Mouse (Mus musculus): Measurements from ENCODE around the gene Ccdc194. TPM values are rescaled to one million over a fixed set of nuclear protein-coding genes. Genes with fewer than 3 reads are reported as not detected.

Ccdc194 gene
- total RNA-seq (2015; ENCODE audit: low replicate concordance) (not detected in 2 replicates), total RNA-seq (2017; ENCODE audit: low replicate concordance) (not detected in 2 replicates)

DNA sequence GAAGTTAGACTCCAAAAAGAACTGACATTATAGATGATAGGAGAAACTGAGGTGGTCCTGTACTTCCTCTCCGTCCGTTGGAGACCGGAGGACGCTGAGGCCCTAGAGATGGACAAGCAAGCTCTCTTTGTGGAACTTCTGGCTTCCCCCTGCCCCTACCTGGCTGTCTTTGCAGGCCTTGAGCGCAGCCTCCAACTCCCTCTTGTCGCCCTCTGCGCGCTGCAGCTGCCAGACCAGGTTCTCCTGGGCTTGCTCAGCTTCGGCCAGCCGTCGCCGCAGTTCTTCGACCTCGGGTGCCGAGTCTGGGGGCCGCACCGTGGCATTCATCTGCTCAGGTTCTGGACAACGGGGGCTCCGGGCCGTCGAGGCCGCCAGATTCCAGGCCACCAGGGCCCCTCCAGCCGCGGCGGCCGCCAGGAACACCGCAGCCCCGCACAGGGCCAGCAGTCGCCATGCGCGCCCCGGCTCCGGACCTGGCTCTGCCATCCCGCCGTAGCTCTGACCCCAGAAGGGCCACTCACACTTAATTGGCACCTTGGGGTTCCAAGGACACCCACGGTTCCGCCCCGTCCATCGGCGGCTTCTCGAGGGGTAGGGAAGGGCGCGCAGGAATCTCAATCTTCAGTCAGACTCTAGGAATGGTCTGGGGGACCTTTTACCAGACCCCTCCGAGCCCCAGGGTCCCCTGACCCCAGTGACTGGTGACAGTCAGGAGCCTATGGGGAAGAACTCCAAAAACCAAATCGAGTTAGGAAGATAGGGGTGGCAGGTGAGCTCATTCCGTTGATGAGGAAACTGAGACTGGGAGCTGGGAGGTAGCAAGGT lies at the start of gene Ccdc194:
Gene Ccdc194 (minus strand): TSS at position 486 of the 825 bp plus-strand sequence.
- ATAC-seq (replicated peaks; ENCODE audit: low FRiP score, poor library complexity, severe bottlenecking): no peak

DNA sequence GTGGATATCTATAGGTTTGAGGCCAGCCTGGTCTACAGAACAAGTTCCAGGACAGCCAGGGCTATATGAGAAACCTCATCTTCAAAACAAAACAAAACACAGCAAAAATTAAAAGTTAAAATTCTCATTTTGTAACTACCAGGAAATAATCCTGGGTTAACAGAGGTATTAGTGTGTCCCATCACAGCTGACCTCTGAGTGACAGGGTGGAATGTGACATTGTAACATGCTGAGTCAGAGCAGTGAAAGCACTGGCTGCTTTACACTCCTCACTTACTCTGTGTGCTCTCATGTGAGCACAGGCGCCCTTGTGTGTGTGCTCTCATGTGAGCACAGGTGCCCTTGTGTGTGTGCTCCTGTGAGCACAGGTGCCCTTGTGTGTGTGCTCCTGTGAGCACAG lies 49.5 kb upstream of the Ccdc194 start:
- ATAC-seq (replicated peaks; ENCODE audit: low FRiP score, poor library complexity, severe bottlenecking): no peak

DNA sequence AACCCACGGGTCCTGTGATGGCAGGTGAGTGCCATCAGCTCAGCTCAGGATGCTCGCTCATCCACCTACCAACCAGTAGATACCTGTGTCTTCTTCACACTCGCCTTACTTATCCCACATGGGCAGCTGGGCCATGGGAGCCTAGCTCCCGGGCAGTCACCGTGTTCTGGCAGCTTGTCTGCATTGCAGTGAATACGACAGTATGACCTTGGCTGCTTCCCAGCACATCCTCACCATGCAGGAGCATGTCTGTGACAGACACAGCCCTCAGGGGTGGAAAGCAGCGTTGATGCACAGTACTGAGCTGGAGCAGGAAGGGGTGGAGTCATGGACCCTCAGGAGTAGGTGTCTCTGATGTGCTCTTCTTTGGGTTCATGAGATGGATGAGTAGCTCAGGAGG lies 48.9 kb upstream of the Ccdc194 start:
- ATAC-seq (replicated peaks; ENCODE audit: low FRiP score, poor library complexity, severe bottlenecking): no peak

DNA sequence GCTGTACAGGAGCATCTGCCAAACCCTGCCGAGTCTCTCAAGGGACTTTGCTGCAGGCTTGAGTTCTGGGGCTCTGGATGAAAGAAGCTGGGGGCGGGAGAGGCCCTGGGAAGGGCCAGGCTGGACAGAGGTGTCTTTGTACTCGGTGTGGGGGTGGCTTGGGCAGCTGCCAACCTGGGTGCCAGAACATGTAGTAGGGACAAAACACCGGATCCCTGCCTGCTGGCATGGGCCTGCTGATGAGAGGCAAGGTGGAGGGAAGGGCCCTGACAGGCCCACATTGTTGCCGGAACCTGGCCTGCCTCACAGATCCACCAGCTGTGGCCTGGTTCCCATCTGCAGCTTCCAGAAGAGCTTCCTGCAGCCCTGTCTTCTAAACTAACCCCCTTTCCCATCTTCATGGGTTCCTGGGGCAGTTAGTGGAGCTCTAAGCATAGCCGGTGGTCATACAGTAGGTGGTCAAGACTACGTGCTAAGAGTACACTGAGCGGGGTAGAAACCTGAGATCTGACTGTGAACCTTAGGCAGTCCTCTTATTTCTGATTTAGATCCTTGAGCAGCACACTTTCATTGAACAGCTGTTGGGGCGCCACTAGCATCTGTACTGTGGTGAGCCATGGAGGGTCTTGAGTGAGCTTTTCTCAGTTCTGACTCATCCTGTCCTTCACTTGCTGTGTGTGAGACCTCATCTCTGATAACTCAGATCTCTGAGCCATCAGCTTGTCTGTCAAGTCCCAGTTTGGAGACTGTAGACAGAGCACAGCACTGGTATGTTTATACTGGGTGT lies 47.5 kb upstream of the Ccdc194 start:
- ATAC-seq (replicated peaks; ENCODE audit: low FRiP score, poor library complexity, severe bottlenecking): no peak

DNA sequence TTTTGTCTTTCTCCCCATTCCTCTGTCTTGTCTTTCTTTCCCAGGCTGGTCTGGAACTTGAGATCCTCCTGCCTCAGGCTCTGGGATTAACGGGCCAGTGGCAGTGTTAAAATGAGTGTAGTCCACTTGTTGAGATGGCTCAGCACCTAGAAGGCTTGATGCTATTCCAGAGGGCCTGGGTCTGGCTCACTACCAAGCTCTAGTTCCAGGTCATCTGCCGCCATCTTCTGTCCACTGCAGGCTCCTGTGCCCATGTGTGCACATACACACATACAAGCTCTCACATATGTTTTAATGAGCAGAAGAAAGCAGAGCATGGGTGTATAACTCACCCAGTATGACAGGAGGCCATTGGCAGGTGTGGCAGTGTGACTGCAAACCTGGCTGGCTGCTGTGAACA lies 46.6 kb upstream of the Ccdc194 start:
- ATAC-seq (replicated peaks; ENCODE audit: low FRiP score, poor library complexity, severe bottlenecking): no peak

DNA sequence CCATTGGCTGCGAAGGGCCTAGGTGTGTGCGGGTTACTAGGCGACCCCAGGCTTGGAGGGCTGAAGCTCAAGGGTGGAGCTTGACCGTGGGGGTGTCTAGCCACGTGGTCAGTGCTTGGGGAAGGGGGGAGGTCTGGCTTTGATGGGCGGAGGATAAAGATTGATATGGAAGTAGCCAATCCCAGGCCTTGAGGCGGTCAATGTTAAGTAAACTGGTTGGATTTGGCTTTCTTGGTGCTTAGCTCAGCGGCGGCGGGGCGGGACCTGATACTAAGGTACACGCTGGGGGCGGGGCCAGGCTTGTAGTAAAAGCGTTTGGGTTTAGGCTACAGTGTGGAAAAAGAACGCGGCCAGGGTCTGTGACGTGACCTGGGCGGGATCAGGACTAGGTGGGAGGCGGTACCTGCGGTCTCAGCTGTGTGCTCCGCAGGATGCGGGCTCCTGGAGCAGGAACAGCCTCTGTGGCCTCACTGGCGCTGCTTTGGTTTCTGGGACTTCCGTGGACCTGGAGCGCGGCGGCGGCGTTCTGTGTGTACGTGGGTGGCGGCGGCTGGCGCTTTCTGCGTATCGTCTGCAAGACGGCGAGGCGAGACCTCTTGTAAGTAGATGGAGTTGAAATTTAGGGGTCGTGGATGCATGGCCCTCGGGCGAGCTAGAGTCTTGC lies 44.9 kb upstream of the Ccdc194 start:
- ATAC-seq (replicated peaks; ENCODE audit: low FRiP score, poor library complexity, severe bottlenecking): peak; percentile 44; the same call in 1 of the 2 replicates

DNA sequence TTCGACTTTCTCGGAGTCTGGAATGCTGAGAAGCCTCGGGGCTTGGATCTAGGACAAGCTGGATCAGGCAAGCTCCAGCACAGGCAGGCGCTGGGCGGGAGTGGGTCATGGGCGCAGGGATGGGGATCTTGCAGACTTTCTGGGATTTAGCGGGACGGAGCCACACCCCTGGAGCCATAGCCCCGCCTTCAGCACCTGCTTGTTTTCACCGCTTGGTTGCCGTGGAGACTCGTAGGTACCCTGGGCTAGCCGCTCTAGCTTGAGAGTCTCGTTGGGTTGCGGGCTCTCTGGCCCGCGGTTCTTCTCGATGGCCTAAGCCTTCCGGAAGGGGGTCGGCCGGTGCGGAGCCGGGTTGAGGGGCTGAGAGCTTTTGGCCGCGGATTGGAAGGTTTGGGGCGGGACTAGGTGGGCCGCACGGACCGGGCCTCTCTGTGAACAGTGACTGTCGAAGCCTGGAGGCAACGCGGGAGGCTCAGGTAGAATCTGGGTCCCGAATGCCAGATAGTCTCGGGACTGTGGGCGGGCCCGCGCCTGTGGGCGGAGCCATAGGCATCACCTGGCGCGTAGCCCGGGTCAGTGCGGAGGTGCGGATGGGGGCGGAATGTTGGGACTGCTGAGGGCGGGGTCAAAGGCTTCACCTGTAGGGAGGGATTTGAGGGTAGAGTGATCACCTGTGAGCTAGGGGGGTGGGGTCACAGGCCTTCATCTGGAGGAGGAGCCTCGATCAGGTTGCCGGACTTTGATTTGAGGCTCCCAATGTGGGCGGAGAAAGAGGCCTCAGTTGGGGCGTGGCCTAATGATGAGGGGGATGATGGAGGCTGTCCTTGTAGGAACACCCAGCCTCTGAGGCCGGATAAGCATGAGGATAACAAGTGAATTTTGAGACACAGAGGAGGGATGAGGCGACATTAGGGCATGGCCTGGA lies 44.1 kb upstream of the Ccdc194 start:
- ATAC-seq (replicated peaks; ENCODE audit: low FRiP score, poor library complexity, severe bottlenecking): peak; percentile 44

DNA sequence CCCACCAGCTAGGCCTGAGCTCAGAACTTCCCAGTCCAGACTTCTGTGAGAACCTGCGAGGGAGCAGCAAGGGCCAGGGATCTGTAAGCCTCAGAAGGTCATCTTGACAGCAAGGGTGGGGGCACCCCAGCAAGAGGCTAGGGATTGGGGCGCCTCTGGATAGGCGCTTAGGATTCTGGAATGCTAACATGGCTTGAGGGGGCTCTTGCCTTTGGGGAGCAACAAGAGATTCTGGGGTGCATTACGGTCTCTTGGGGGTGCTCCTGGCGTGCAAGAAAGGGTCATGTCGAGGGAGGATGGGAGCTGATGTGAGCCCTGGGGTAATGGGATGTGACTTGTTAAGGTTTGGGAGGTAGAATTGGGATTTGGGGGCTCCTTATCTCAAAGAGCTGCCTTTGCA lies 43.4 kb upstream of the Ccdc194 start:
- ATAC-seq (replicated peaks; ENCODE audit: low FRiP score, poor library complexity, severe bottlenecking): no peak

DNA sequence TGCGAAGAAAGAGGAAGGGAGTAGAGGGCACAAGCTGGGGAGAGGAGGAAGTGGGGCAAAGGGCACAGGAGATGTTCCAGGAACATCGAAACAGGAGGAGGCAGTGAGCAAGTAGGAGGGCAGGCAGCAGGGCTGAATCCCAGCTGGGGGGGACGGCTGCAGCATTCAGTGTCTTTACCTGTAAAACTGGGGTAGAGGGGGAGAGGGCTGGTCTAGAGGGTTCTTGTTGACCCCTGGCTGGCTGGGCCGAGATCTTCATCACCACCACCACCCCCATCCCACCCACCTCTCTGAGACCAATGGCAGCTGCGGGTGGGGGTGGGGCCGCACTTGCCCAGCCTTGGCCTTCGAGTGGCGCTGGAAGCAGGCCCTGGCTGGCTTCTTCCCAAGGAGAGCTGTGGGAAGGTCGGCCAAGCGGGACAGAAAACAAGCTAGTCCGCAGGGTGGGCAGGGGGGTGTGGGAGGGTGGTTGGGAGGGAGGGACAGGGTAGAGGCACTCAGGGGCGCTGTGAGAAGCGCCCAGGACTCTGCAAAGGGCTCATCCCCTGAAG lies 43.0 kb upstream of the Ccdc194 start, which contains the start of gene Slc27a1:
Gene Slc27a1 (plus strand): TSS at position 496 of the 551 bp plus-strand sequence.
- no peak for ATAC-seq (replicated peaks; ENCODE audit: low FRiP score, poor library complexity, severe bottlenecking)

DNA sequence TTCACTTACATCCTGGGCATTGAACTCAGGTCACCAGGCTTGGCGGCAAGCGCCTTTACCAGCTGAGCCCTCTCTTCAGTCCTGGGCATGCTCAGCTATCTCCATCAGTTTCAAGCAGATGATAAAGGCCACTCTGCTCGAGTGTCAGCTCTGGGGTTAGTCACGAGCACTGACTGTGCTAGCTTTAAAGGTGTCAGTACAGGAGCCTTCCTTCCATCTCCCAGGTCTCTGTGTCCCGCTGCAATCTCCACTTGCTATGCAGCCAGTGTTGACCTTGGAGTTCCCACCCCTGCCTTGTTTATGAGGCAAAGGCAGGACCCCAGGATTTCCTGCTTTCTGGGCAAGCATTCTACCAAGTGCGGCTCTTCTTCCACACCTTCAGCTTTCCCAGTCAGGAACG lies 42.1 kb upstream of the Ccdc194 start:
- no peak for ATAC-seq (replicated peaks; ENCODE audit: low FRiP score, poor library complexity, severe bottlenecking)

DNA sequence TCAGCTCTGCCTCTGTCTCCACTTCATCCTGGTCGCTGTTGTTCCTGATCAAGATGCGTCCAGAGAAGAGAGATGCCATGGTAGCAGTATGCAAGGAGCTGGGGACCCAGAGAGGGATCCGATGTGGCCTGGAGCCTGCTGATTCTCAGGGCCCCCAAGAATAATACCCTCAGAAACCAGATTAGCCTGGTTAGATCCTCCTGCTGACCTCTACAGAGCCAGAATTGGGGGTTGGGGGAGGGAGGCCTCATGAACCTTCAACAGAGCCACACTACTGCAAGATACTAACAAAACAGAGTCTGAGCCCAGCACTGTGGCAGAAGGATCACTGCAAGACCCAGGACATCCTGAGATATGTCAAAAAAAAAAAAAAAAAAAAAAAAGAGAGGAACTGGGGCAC lies 41.0 kb upstream of the Ccdc194 start, which contains the start of gene Nxnl1:
Gene Nxnl1 (minus strand): TSS at position 101 of the 400 bp plus-strand sequence.
- ATAC-seq (replicated peaks; ENCODE audit: low FRiP score, poor library complexity, severe bottlenecking): no peak

DNA sequence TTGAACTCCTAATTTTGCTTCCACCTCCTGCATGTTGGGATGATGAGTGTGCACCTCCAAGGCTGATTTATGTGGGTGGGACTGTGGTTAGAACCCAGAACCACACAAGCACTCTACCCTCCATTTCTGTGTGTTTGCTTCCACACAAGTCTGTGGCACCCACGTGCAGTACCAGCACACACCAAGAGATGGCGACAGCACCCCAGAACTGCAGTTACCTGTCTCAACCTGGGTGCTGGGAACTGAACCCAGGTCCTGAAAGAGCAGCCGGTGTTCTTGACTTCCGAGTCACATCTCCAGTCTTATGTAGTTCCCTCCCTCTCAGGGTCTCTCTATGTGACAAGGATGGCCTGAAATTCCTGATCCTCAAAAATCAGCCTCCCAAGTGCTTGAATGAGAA lies 38.5 kb upstream of the Ccdc194 start:
- no peak for ATAC-seq (replicated peaks; ENCODE audit: low FRiP score, poor library complexity, severe bottlenecking)

DNA sequence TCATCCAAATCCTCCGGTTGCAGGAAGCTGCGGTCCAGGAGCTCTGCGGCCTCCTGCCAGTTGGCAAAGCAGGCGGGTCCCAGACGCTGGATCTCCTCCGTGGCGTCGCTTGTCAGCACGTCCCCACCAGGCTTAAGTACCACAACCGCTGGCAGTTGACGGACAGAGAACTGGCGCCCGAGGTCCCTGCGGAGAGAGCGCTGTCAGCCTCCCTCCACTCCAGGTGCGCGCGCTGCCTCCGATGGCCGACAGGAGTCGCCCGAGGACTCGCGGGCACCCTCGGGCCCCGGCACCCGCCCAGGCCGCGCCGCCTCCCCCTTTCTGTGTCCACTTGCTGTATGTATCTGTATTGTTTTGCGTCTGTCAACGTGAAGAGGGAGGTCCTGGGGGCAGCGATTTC lies 37.2 kb upstream of the Ccdc194 start:
- peak; percentile 79 for ATAC-seq (replicated peaks; ENCODE audit: low FRiP score, poor library complexity, severe bottlenecking)

DNA sequence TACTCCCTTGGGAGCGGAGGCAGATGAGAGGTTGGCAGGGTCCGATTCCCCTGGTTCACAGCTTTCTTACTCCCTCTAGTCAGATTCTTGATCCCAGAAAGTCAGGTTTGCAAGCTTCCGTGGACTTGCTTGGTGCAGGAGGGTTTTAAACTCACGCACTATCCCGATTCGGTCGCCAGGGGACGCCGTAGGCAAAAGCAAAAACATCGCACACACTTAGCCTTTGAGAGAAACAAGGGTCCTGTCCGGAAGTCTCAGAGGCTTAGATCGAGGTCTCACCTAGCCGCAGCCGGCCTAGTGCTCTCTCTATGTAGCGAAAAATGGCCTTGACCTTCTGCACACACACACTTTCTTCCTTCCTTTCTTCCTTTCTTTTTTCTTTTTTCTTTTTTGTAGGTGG lies 35.9 kb upstream of the Ccdc194 start:
- no peak for ATAC-seq (replicated peaks; ENCODE audit: low FRiP score, poor library complexity, severe bottlenecking)

DNA sequence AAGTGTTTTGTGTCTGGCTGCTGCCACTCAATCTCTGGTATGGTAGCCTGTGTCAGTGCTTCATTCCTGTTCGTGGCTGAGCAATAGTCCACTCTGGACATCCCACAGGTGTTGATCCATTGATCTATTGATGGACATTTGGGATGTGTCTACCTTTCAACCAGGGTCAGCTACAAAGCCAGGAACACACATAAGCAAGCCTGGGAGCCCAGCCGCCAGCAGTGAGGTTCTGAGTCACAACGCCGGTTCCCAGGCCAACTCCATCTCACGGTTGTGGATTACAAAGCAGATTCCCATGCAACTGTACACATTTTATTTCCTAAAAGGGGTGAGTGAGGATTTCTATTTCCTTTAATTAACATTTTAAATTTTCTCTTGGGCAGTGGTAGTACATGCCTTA lies 35.3 kb upstream of the Ccdc194 start:
- no peak for ATAC-seq (replicated peaks; ENCODE audit: low FRiP score, poor library complexity, severe bottlenecking)

DNA sequence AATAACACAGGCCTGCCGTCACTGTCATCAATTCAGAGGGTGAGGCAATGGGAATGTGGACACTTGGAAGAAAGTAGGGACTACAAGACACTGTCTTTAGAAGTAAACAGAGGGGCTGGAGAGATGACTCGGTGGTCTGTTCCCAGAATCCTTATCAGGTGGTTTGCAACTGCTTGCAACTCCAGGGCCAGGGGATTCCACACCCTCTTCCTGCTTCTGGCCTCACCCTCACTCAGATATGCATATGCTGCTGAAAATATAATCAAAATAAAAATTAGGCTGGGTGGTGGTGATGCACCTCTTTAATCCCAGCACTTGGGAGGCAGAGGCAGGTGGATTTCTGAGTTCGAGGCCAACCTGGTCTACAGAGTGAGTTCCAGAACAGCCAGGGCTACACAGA lies 34.6 kb upstream of the Ccdc194 start:
- ATAC-seq (replicated peaks; ENCODE audit: low FRiP score, poor library complexity, severe bottlenecking): no peak

DNA sequence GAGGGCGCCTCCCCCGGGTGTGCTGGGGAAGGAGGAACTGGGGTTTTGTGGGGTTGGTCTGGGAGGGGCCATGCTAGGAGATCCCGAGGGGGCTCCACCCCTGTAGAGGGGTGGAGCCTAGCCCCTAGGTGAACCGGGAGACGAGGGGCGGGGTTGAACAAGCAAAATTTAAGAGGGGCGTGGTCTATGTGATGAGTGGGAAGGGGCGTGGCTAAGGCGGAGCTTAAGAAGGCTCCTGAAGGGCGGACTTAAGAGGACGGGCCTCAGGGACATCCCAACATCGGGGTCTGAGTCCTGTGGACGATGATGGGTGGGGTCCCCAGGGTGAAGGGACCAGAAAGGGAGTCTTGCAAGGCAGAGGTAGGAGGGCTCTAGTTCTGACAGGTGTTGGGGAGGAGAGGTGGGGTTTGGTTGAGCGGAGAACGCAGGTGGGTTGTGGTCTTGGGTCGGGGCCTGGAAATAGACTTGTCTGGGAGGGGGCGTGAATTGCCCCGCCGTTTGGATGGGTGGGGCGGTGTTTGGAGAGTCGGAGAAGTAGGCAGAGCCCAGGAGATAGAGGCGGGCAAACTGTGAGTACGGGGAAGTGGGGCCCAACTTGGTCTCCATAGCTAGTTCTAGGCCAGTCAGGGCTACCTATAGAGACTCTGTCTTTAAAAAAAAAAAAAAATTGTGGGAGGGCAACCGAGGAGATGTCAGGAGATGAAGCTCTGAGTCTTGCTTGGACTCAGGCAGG lies 33.6 kb upstream of the Ccdc194 start:
- no peak for ATAC-seq (replicated peaks; ENCODE audit: low FRiP score, poor library complexity, severe bottlenecking)

Data from erythroid progenitor cell, adult 5-6 weeks (primary cell).